Mouse (Mus musculus) midbrain, embryonic 13.5 days (tissue): ENCODE measurements around the gene Cntln. TPM values are rescaled to one million over a fixed set of nuclear protein-coding genes. Genes with fewer than 3 reads are reported as not detected.
A peak's percentile ranks its signal among the peaks of the same experiment; 100 is the strongest.

ENCODE experiments used
- ATAC-seq: fragments of 200-750 bp; cut with Nextera tagmentation; 2 replicates; pipeline ENCODE4 v1.8.0; 2017; ENCODE audit warnings: mild to moderate bottlenecking, moderate TSS enrichment, moderate library complexity
- H3K27ac ChIP-seq: fragments of 300-500 bp; sonication (generic); 2 replicates; pipeline ENCODE4 v1.5.1; 2015; ENCODE audit warnings: inconsistent platforms, mild to moderate bottlenecking, moderate library complexity
- H3K27me3 ChIP-seq: fragments of 300-500 bp; sonication (generic); 2 replicates; pipeline ENCODE4 v1.6.1; 2015; ENCODE audit warnings: mild to moderate bottlenecking, inconsistent platforms
- H3K36me3 ChIP-seq: fragments of 300-500 bp; sonication (generic); 2 replicates; pipeline ENCODE4 v1.6.1; 2015; ENCODE audit warnings: mild to moderate bottlenecking, inconsistent platforms
- H3K4me1 ChIP-seq: fragments of 300-500 bp; sonication (generic); replicated peaks from 2 replicates; pipeline ENCODE4 v1.6.1; 2015; ENCODE audit warnings: inconsistent platforms
- H3K4me2 ChIP-seq: fragments of 300-500 bp; sonication (generic); replicated peaks from 2 replicates; pipeline ENCODE4 v1.6.1; 2015; ENCODE audit warnings: moderate library complexity, mild to moderate bottlenecking, inconsistent platforms
- H3K4me3 ChIP-seq: fragments of 300-500 bp; sonication (generic); replicated peaks from 2 replicates; pipeline ENCODE4 v1.5.1; 2015; ENCODE audit warnings: mild to moderate bottlenecking, inconsistent platforms
- H3K9ac ChIP-seq: fragments of 300-500 bp; sonication (generic); replicated peaks from 2 replicates; pipeline ENCODE4 v1.6.1; 2015; ENCODE audit warnings: mild to moderate bottlenecking, inconsistent platforms
- H3K9me3 ChIP-seq: fragments of 300-500 bp; sonication (generic); 2 replicates; pipeline ENCODE4 v1.6.1; 2016; ENCODE audit warnings: mild to moderate bottlenecking, inconsistent platforms
- WGBS: fragments of 180-500 bp; shearing (Covaris S2); methylation state at CpG from one replicate; pipeline ENCODE4 v1.1.7; 2015; 5-methylcytosine and 5-hydroxymethylcytosine counted together
- polyA plus RNA-seq: library from polyadenylated mRNA; unstranded; fragments of >200 nt; fragmentation: Nextera tagmentation; extraction: Ambion mirVana; gene quantifications from 2 replicates; pipeline ENCODE4 v1.2.1, GENCODE M21; 2015

Cntln gene
- polyA plus RNA-seq, 1 experiment from 2014 or later: 6.3 TPM

DNA sequence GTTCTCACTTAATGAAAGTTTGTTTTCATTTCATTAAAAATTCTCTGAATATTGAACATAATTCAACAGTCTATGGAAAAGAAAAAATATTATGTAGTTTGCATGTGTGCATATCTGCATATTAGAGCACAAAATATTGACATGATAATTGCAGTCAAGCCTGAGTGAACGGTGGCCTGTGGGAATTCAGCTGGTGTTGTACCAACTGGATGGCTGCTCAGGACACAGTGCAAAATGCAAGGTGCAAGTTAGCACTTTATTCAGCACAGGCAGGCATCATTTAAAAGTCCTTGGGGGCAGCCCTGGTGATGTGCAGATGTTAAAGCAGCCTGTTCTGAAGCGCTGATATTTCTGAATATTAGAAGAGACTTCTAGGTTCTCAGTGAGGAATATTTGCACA lies 58.5 kb downstream of the Cntln start:
- WGBS: 60% methylated on average over 2 of the region's 2 CpGs
- no peaks in the 10 kb centered on the region for H3K27me3 ChIP-seq
- H3K4me1 ChIP-seq: peaks cover 8% of the 10 kb centered on the region
- H3K4me2 ChIP-seq: no peak overlapping the region
- no peaks in the 10 kb centered on the region for H3K9me3 ChIP-seq
- no peak overlapping the region for H3K27ac ChIP-seq
- ATAC-seq: no peak
- no peak overlapping the region for H3K9ac ChIP-seq
- H3K36me3 ChIP-seq: no peaks in the 10 kb centered on the region
- H3K4me3 ChIP-seq: no peak overlapping the region

GRCm38 (mm10) chr4:84944100-84944499 lies 60.0 kb downstream of the Cntln start:
- Histone ChIP-seq H3K9me3 (no peaks in the 10 kb centered on the region), H3K27ac (no peak overlapping the region), H3K36me3 (no peaks in the 10 kb centered on the region), H3K4me3 (no peak overlapping the region), H3K9ac (no peak overlapping the region), H3K4me2 (no peak overlapping the region), H3K4me1 (peaks cover 8% of the 10 kb centered on the region), H3K27me3 (no peaks in the 10 kb centered on the region)
- no peak for ATAC-seq
- WGBS: 86% methylated on average over 4 of the region's 4 CpGs

- ATAC-seq: no peak
- 93% methylated on average over 3 of the region's 3 CpGs for WGBS
Observed at GRCm38 (mm10) chr4:84946450-84946849, 62.3 kb downstream of the Cntln start.

DNA sequence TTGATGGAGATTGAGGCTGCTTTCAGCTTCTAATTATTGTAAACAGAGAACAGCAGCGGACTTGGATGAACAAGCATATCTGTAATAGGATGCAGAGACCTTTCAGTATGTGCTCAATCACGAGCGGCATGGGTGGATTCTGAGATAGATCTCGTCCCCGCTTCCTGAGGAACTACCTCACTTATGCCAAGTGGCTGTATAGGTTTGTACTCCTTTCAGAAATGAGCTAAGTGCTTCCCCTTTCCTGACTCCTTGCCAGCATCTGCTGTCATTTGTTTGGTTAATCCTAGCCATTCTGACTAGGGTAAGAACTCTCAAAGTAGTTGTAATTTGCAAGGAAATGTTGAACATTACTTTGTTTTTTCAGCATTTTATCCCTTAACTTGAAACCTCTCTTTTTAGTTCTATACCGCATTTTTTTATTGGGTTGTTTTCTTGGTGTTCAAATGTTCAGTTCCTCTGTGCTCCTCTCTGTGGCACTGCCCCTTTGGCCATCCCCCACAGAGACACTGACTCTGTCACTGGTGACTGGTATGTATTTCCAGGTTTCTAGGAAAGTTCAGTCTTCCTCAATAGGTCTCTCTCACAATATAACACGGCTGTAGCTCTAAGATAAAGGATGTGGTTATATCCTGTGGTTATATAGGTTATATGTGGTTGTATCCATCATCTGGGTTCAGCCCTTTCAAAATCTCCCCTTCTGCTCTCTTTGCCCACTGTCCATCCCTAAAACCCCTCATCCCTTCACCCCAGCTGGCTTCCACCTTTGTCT lies 93.0 kb downstream of the Cntln start:
- Histone ChIP-seq H3K4me1 (no peaks in the 10 kb centered on the region), H3K4me2 (no peak overlapping the region), H3K9me3 (no peaks in the 10 kb centered on the region), H3K9ac (no peak overlapping the region), H3K27ac (no peak overlapping the region), H3K4me3 (no peak overlapping the region), H3K36me3 (no peaks in the 10 kb centered on the region), H3K27me3 (no peaks in the 10 kb centered on the region)
- WGBS: 84% methylated on average over 7 of the region's 7 CpGs
- ATAC-seq: no peak

More at GRCm38 (mm10) chr4:84946450-84946849, 62.3 kb downstream of the Cntln start:
- Histone ChIP-seq H3K4me2 (no peak overlapping the region), H3K4me3 (no peak overlapping the region), H3K27ac (no peak overlapping the region), H3K9ac (no peak overlapping the region), H3K27me3 (no peaks in the 10 kb centered on the region), H3K4me1 (peaks cover 8% of the 10 kb centered on the region), H3K36me3 (no peaks in the 10 kb centered on the region), H3K9me3 (no peaks in the 10 kb centered on the region)

- no peaks in the 10 kb centered on the region for H3K9me3 ChIP-seq
- 62% methylated on average over 10 of the region's 10 CpGs for WGBS
- peak; percentile 37; the same call in 1 of the 2 replicates for ATAC-seq
- no peak overlapping the region for H3K9ac ChIP-seq
- no peak overlapping the region for H3K4me2 ChIP-seq
- no peak overlapping the region for H3K4me3 ChIP-seq
- 0 out of 2 replicates have a peak, but pooled peaks cover 6% of the 10 kb centered on the region for H3K4me1 ChIP-seq
- H3K27me3 ChIP-seq: no peaks in the 10 kb centered on the region
- no peak overlapping the region for H3K27ac ChIP-seq
- H3K36me3 ChIP-seq: no peaks in the 10 kb centered on the region
Observed at GRCm38 (mm10) chr4:84995520-84996348, 111.6 kb downstream of the Cntln start.

DNA sequence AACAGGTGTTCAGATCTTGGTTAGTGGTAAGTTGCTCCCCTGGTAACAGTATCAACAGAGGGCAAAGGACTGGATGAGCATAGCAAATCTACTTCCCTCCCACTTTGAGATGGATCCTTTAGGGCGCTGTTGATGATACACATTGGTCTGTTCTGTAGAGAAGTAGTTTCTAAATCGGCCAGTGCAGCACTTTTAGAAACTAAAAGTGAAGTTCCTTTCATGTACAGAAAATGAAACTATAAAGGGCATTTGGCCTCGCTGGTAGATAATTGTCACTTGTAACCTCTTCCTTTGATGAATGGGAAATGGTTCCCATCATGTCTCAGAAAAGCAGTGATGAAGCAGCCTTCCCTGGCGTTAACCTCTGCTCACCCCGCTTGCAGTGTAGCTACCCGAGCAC lies 121.5 kb downstream of the Cntln start:
- WGBS: 75% methylated on average over 6 of the region's 6 CpGs
- Histone ChIP-seq H3K36me3 (no peaks in the 10 kb centered on the region), H3K4me1 (no peaks in the 10 kb centered on the region), H3K4me2 (no peak overlapping the region), H3K27ac (no peak overlapping the region), H3K4me3 (no peak overlapping the region), H3K9me3 (no peaks in the 10 kb centered on the region), H3K9ac (no peak overlapping the region), H3K27me3 (no peaks in the 10 kb centered on the region)
- no peak for ATAC-seq

DNA sequence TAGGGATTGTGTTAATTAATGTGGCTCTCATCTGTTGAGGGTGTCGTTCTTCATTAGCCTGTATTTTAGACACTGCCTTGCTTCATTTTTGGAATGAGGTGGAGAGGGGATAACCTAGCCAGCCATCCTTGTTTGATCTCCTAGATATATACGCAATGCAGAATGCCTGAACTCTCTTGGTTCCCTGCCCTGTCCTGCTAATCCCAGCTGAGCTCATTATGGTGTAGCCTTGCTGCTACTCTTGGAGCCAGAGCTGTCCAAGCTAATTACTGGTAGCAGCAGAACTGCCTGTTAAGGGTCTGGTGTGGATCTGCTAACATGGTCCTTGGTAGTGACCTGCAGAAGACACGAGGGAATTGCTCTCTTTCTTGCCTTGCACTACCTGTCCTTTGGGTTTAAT lies 122.7 kb downstream of the Cntln start:
- H3K9ac ChIP-seq: no peak overlapping the region
- H3K4me3 ChIP-seq: no peak overlapping the region
- H3K4me1 ChIP-seq: no peaks in the 10 kb centered on the region
- H3K4me2 ChIP-seq: no peak overlapping the region
- WGBS: 47% methylated on average over 3 of the region's 3 CpGs
- H3K36me3 ChIP-seq: no peaks in the 10 kb centered on the region
- peak; percentile 84 for ATAC-seq
- H3K27ac ChIP-seq: no peak overlapping the region
- H3K9me3 ChIP-seq: no peaks in the 10 kb centered on the region
- H3K27me3 ChIP-seq: no peaks in the 10 kb centered on the region

DNA sequence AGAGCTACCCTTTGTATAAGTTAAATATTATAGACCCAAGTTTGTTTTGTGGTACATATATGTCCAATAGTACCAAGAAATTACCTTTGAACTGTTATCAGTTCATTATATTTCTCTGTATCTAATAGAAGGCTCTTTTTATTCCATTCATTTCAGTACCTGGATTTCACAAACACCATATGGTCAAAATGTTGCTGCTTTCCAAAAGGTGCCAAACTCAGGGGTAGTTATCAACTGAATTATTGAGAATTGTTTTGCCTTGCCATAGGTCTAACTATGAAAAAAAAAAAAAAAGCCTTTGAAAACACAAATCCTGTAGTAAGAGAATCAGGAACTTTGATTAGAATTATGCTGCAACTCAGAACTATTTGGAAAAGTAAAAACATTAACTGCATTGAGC lies 126.7 kb downstream of the Cntln start:
- Histone ChIP-seq H3K36me3 (no peaks in the 10 kb centered on the region), H3K4me2 (no peak overlapping the region), H3K27ac (no peak overlapping the region), H3K9me3 (no peaks in the 10 kb centered on the region), H3K4me1 (no peaks in the 10 kb centered on the region), H3K4me3 (no peak overlapping the region), H3K27me3 (no peaks in the 10 kb centered on the region), H3K9ac (no peak overlapping the region)
- ATAC-seq: no peak

GRCm38 (mm10) chr4:85045748-85046147 lies 161.6 kb downstream of the Cntln start:
- Histone ChIP-seq H3K4me3 (no peak overlapping the region), H3K27me3 (no peaks in the 10 kb centered on the region), H3K9me3 (no peaks in the 10 kb centered on the region), H3K4me1 (peaks cover 6% of the 10 kb centered on the region; the same call in 1 of the 2 replicates), H3K27ac (no peak overlapping the region), H3K4me2 (no peak overlapping the region), H3K36me3 (no peaks in the 10 kb centered on the region), H3K9ac (no peak overlapping the region)
- 3% methylated on average over 2 of the region's 2 CpGs for WGBS
- ATAC-seq: no peak

GRCm38 (mm10) chr4:85049933-85050553 lies 165.9 kb downstream of the Cntln start:
- H3K27ac ChIP-seq: no peak overlapping the region
- H3K4me2 ChIP-seq: no peak overlapping the region
- H3K36me3 ChIP-seq: no peaks in the 10 kb centered on the region
- no peak for ATAC-seq
- peaks cover 6% of the 10 kb centered on the region; the same call in 1 of the 2 replicates for H3K4me1 ChIP-seq
- no peaks in the 10 kb centered on the region for H3K9me3 ChIP-seq
- 71% methylated on average over 8 of the region's 8 CpGs for WGBS
- no peak overlapping the region for H3K9ac ChIP-seq
- H3K27me3 ChIP-seq: no peaks in the 10 kb centered on the region
- no peak overlapping the region for H3K4me3 ChIP-seq

- no peak overlapping the region for H3K9ac ChIP-seq
- 74% methylated on average over 1 of the region's 1 CpGs for WGBS
- no peak for ATAC-seq
- no peak overlapping the region for H3K4me3 ChIP-seq
- H3K36me3 ChIP-seq: no peaks in the 10 kb centered on the region
- H3K27ac ChIP-seq: no peak overlapping the region
- H3K27me3 ChIP-seq: no peaks in the 10 kb centered on the region
- H3K4me2 ChIP-seq: no peak overlapping the region
- H3K4me1 ChIP-seq: no peaks in the 10 kb centered on the region
- H3K9me3 ChIP-seq: no peaks in the 10 kb centered on the region
Observed at GRCm38 (mm10) chr4:85054616-85055015, 170.5 kb downstream of the Cntln start.

DNA sequence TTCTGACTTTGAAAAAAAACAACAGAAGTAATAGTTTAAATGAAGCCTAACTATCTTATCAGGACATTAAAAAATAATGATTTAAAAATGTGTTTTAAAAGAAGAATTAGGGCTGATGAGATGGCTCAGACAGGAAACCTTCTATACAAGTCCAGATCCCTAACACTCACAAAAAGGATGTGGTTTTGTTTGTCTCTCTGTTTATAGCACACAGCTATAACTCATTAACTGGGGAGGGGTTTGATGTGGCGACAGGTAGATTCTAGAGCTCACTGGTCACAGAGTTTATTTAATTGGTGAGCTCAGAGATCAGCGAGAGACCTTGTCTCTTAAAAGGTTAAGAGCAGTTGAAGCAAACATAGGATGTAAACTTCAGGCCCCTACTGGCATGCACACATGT lies 175.5 kb downstream of the Cntln start:
- H3K9ac ChIP-seq: no peak overlapping the region
- no peak overlapping the region for H3K27ac ChIP-seq
- no peaks in the 10 kb centered on the region for H3K27me3 ChIP-seq
- no peaks in the 10 kb centered on the region for H3K4me1 ChIP-seq
- no peaks in the 10 kb centered on the region for H3K36me3 ChIP-seq
- H3K4me2 ChIP-seq: no peak overlapping the region
- H3K4me3 ChIP-seq: no peak overlapping the region
- no peaks in the 10 kb centered on the region for H3K9me3 ChIP-seq
- WGBS: 91% methylated on average over 2 of the region's 2 CpGs
- ATAC-seq: no peak
